Mouse (Mus musculus) hindbrain, embryonic 14.5 days (tissue): ENCODE results near the gene Me1. TPM values are rescaled to one million over a fixed set of nuclear protein-coding genes. Genes with fewer than 3 reads are reported as not detected.
"Not testable (repeated sequence)": the region's sequence is repeated elsewhere in the genome, so short reads cannot be mapped to it uniquely, and the experiment has no call there.

ENCODE experiments used
- ATAC-seq: fragments of 200-750 bp; cut with Nextera tagmentation; 2 replicates; pipeline ENCODE4 v1.8.0; 2017; ENCODE audit warnings: moderate number of reproducible peaks, mild to moderate bottlenecking, moderate TSS enrichment, moderate library complexity; ENCODE audit not compliant: low FRiP score
- DNase-seq: peaks from one replicate; pipeline ENCODE4 v3.0.0-alpha.2; 2015; ENCODE audit warnings: low spot score
- H3K27ac ChIP-seq: fragments of 300-500 bp; sonication (generic); 2 replicates; pipeline ENCODE4 v1.5.1; 2014; ENCODE audit warnings: mild to moderate bottlenecking, moderate library complexity
- H3K27me3 ChIP-seq: fragments of 300-500 bp; sonication (generic); 2 replicates; pipeline ENCODE4 v1.6.1; 2014; ENCODE audit warnings: mild to moderate bottlenecking, low read length, mixed read lengths; ENCODE audit not compliant: control insufficient read depth, insufficient read depth
- H3K36me3 ChIP-seq: fragments of 300-500 bp; sonication (generic); replicated peaks from 2 replicates; pipeline ENCODE4 v1.6.1; 2014; ENCODE audit not compliant: control insufficient read depth, insufficient read depth
- H3K4me1 ChIP-seq: fragments of 300-500 bp; sonication (generic); replicated peaks from 2 replicates; pipeline ENCODE4 v1.6.1; 2014; ENCODE audit warnings: antibody characterized with exemption, low read length, mixed read lengths; ENCODE audit not compliant: control insufficient read depth, insufficient read depth
- H3K4me2 ChIP-seq: fragments of 300-500 bp; sonication (generic); replicated peaks from 2 replicates; pipeline ENCODE4 v1.6.1; 2014; ENCODE audit warnings: mild to moderate bottlenecking, moderate library complexity
- H3K4me3 ChIP-seq: fragments of 300-500 bp; sonication (generic); replicated peaks from 2 replicates; pipeline ENCODE4 v1.5.1; 2014; ENCODE audit warnings: mild to moderate bottlenecking, low read length
- H3K9ac ChIP-seq: fragments of 300-500 bp; sonication (generic); 2 replicates; pipeline ENCODE4 v1.6.1; 2014
- H3K9me3 ChIP-seq: fragments of 300-500 bp; sonication (generic); 2 replicates; pipeline ENCODE4 v1.6.1; 2016; ENCODE audit warnings: low read length; ENCODE audit not compliant: control insufficient read depth
- WGBS: fragments of 180-500 bp; shearing (Covaris S2); extraction: QIAGEN DNeasy Blood & Tissue Kit; methylation state at CpG from one replicate; pipeline ENCODE4 v1.1.7; 2014; 5-methylcytosine and 5-hydroxymethylcytosine counted together
- polyA plus RNA-seq: library from polyadenylated mRNA; unstranded; fragments of >200 nt; fragmentation: Nextera tagmentation; extraction: Ambion mirVana; gene quantifications from 2 replicates; pipeline ENCODE4 v1.2.1, GENCODE M21; 2014

The Me1 gene
- polyA plus RNA-seq, 1 experiment from 2014 or later = 53.5 TPM

DNA sequence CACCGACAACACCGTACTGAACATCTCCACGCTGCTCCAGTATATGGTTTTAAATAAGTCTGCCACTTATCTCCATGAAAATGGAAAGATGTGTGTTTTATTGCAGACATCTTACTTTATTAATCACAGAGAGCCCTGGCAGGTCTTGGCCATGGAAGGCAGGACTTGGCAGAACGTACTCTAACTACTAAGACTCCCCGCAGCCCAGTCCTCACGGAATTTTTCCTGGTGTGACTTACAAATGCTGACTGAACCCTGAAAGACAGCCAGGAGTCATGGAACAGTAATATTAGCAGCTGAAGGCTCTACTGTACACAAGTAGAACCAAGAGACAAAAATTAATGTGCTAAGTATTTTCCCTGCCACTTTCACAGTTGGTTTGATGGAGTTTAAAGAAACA lies 90.0 kb downstream of the Me1 start:
- no peak overlapping the region for H3K4me2 ChIP-seq
- ATAC-seq (no peak), DNase-seq (no peak)
- H3K4me3 ChIP-seq = no peak overlapping the region
- H3K27ac ChIP-seq = no peak overlapping the region
- WGBS = 78% methylated on average over 6 of the region's 6 CpGs
- H3K9me3 ChIP-seq = no peaks in the 10 kb centered on the region
- H3K9ac ChIP-seq = no peak overlapping the region
- no peaks in the 10 kb centered on the region for H3K36me3 ChIP-seq
- no peaks in the 10 kb centered on the region for H3K4me1 ChIP-seq
- H3K27me3 ChIP-seq = no peaks in the 10 kb centered on the region

DNA sequence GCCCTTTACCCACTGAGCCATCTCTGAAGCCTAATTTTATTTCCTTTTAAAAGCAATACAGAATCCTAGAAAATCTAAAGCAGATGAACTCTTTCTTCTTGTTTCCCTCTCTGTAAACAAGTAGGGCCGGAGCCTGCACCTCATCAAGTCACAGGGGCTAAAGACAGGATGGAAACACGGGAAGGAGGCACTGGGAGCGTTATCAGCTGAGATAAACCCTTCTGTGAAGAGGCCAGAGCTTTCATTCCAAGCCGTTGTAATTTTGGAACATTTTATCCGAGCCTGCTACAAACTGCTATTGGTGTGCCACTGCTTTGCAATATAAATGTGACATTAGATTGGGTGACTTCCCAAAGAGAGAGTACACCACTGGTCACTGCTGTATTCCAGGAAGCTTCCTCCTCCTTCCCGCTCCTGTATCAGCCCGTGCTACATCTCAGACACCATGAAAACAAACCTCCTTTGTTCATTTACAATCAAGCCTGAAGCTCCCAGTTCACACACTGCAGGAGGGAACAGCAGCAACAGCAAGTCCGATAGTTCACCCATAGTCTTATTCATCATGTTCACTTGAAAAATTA lies 95.9 kb downstream of the Me1 start:
- Histone ChIP-seq H3K4me3 (no peak overlapping the region), H3K27ac (no peak overlapping the region), H3K4me1 (no peaks in the 10 kb centered on the region), H3K36me3 (no peaks in the 10 kb centered on the region; the same call in 1 of the 2 replicates), H3K4me2 (no peak overlapping the region), H3K9me3 (no peaks in the 10 kb centered on the region), H3K27me3 (no peaks in the 10 kb centered on the region), H3K9ac (no peak overlapping the region)
- ATAC-seq (no peak), DNase-seq (no peak)
- 63% methylated on average over 8 of the region's 8 CpGs for WGBS

DNA sequence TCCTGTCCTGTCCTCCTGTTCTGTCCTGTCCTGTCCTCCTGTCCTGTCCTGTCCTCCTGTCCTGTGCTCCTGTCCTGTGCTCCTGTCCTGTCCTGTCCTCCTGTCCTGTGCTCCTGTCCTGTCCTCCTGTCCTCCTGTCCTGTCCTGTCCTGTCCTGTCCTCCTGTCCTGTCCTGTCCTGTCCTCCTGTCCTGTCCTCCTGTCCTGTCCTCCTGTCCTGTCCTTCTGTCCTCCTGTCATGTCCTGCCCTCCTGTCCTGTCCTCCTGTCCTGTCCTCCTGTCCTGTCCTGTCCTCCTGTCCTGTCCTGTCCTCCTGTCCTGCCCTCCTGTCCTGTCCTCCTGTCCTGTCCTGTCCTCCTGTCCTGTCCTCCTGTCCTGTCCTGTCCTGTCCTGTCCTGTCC lies 98.8 kb downstream of the Me1 start:
- H3K36me3 ChIP-seq, ATAC-seq, H3K4me3 ChIP-seq, H3K4me2 ChIP-seq, H3K4me1 ChIP-seq, H3K9ac ChIP-seq, H3K27me3 ChIP-seq, H3K27ac ChIP-seq, DNase-seq, H3K9me3 ChIP-seq: not testable (repeated sequence)

DNA sequence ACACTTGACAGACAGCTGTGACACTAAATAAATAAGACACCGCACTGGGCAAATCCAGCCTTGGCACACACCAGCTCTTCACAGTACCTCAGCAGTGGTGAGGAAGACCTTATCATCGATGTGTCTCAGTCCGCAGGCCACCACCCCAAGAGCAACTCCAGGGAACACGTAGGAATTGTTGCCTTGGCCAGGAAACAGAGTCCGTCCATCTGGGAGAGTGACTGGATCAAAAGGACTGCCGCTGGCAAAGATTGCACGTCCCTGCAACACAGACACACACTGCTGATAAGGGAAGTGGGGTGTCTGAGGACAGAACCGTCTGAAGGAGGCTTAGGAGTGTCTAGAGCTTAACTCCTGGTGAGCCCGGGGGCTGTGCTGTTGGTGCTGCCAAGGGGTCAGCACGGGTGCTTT lies 101.4 kb downstream of the Me1 start:
- H3K4me1 ChIP-seq, H3K36me3 ChIP-seq, ATAC-seq, H3K4me3 ChIP-seq, DNase-seq, H3K4me2 ChIP-seq, H3K27me3 ChIP-seq, H3K9ac ChIP-seq, H3K9me3 ChIP-seq, H3K27ac ChIP-seq: not testable (repeated sequence)
- WGBS = 81% methylated on average over 9 of the region's 10 CpGs

DNA sequence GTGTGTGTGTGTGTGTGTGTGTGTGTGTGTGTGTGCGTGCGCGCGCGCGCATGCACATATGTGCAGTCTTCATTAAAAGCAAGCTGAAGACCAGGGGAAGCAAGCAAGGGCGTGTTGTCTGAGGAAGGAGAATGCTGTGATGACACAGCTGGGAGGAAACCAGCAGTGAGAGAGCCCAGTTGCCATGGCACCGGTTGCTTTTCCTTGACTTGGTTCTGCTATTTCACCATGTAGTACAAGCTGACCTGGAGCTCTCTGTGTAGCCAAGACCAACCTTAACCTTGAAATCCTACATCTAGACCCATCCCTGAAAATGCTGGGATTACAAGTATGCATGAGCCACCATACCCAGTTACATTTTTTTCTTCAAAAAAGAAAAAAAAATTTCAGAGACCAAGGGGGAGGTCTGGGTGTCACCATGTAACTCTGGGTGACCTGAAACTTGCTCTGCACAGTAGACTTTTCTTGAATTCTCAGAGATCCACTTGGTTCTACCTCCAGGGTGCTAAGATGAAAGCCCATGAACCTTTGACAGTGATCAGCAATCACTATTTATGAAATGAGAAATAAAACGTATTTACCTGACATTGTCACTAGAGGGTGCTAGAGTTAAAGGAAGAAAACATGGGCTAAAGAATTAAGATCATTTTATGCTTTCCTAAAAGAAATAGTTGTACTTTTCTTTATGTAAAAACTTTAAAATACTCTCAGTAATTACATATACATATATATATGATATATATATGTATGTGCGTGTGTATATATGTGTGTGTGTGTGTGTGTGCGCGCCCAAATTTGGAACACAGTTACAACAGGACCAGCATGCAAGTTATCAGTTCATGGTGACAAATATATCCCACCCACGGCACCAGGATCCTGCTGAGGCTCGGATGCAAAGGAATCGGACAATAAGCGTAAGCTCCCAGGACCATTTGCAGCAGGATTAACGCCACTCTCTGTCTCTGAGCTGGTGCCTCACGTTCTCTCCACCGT lies 102.8 kb downstream of the Me1 start:
- Histone ChIP-seq H3K4me3 (no peak overlapping the region), H3K4me1 (no peaks in the 10 kb centered on the region), H3K4me2 (no peak overlapping the region), H3K27me3 (no peaks in the 10 kb centered on the region), H3K36me3 (no peaks in the 10 kb centered on the region; the same call in 1 of the 2 replicates), H3K9me3 (no peaks in the 10 kb centered on the region), H3K9ac (no peak overlapping the region), H3K27ac (no peak overlapping the region)
- WGBS = 79% methylated on average over 19 of the region's 19 CpGs
- 0 out of 2 replicates have a peak, but pooled peaks have one; percentile 44 for ATAC-seq
- peak; percentile 76 for DNase-seq

DNA sequence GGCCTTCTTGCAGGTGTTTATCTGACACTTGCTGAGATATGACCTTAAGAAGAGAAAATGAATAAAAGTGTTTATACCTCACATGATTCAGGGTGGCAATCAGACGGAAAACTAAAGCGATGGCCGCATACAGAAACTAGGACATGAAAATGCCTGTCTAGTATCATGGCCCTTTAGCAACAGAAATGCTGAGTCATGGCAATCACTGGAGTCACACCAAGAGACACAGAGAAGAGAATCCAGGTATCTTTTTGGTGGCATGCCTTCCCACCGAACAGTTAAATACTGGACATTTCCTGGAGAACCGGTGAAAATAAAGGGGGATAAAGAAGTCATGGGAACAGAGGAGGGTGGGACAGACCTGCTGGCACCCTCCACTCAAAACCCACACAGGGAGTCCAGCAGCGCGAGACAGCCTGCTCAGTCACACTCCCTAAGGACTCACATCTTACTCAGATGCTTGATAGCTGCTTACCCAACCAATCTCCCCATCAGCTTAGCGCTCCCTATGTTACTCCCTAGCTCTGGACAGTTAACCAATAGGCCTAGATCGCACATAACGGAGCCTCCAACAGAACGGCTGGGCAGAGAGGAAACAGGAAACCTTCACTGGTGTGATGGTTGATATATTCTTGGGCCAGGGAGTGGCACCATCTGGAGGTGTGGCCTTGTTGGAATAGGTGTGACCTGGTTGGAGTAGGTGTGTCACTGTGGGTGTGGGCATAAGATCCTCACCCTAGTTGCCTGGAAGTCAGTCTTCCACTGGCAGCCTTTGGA lies 108.5 kb downstream of the Me1 start:
- 92% methylated on average over 11 of the region's 11 CpGs for WGBS
- H3K36me3 ChIP-seq = peaks cover 6% of the 10 kb centered on the region; the same call in 1 of the 2 replicates
- no peak for ATAC-seq
- no peak overlapping the region for H3K4me2 ChIP-seq
- no peaks in the 10 kb centered on the region for H3K27me3 ChIP-seq
- no peak for DNase-seq
- no peaks in the 10 kb centered on the region for H3K9me3 ChIP-seq
- no peak overlapping the region for H3K4me3 ChIP-seq
- H3K27ac ChIP-seq = no peak overlapping the region
- H3K9ac ChIP-seq = no peak overlapping the region
- no peaks in the 10 kb centered on the region for H3K4me1 ChIP-seq

DNA sequence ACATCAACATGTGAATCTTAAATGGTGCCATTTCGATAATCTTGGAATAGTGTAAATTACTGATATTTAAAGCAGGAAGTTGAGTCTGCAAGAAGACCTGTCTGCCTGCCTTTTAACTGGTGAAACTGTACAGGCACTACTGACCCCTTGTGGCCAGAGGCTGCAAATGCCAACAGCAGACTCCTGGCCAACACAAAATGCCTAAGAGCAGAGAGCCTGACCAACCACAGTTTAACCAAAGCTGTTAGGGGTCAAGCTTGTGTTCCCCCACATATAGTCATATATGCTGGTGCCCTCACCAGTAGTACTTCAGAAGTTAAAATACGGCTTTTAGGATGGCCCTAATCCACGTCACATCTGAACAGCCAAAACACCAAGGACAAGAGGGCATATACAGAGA lies 112.0 kb downstream of the Me1 start:
- Histone ChIP-seq H3K36me3 (peaks cover 6% of the 10 kb centered on the region; the same call in 1 of the 2 replicates), H3K27me3 (no peaks in the 10 kb centered on the region), H3K9ac (no peak overlapping the region), H3K4me1 (no peaks in the 10 kb centered on the region), H3K27ac (no peak overlapping the region), H3K9me3 (no peaks in the 10 kb centered on the region), H3K4me2 (no peak overlapping the region), H3K4me3 (no peak overlapping the region)
- ATAC-seq = peak; percentile 60; the same call in 1 of the 2 replicates
- DNase-seq = peak; percentile 78
- 54% methylated on average over 3 of the region's 3 CpGs for WGBS

DNA sequence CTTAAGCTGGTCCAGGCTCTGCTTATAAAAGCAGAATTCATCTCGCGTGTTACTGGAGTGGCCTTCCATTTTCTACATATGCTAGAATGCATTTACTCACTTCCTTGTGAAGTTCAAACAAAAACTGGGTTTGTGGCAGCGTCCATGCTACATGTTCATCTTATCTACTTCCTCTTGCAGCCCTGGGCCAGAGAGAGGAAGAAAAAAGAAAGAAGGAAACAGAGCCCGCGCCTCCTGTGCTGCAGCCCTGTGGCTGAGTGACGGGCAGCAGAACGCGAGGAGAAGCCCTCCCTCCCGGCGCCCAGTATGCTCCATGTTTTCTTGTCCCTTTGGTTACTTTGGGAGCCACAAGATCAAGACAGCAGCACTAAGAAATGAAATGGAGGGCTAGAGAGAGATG lies 116.1 kb downstream of the Me1 start:
- no peak overlapping the region for H3K9ac ChIP-seq
- no peak for DNase-seq
- no peak overlapping the region for H3K4me2 ChIP-seq
- H3K9me3 ChIP-seq = no peaks in the 10 kb centered on the region
- H3K27ac ChIP-seq = no peak overlapping the region
- H3K27me3 ChIP-seq = no peaks in the 10 kb centered on the region
- 85% methylated on average over 10 of the region's 10 CpGs for WGBS
- H3K4me1 ChIP-seq = no peaks in the 10 kb centered on the region
- H3K4me3 ChIP-seq = no peak overlapping the region
- peaks cover 4% of the 10 kb centered on the region; the same call in 1 of the 2 replicates for H3K36me3 ChIP-seq
- no peak for ATAC-seq

DNA sequence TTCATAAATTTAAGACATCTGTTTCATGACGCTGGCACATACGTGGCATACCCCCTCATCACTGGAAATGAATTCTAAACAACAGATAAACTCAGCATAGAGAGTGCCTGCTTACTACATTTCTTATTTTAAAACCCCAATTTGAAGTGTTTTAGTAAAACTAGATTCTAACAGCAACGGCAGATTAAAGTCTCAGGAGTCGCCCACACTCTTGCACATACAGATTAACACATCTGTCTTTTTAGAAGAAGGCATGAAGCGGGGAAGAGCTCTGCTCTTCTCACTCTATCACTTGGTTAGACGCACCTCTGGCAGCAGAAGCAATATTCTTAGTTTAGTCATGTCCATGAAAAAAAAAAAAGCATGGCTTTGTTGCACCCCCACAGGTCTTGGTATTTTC lies 120.6 kb downstream of the Me1 start:
- Histone ChIP-seq H3K27me3 (no peaks in the 10 kb centered on the region), H3K9me3 (no peaks in the 10 kb centered on the region), H3K4me2 (no peak overlapping the region), H3K4me3 (no peak overlapping the region), H3K9ac (no peak overlapping the region), H3K4me1 (peaks cover 9% of the 10 kb centered on the region), H3K27ac (no peak overlapping the region), H3K36me3 (no peaks in the 10 kb centered on the region)
- ATAC-seq (no peak), DNase-seq (no peak)
- WGBS = 93% methylated on average over 6 of the region's 6 CpGs
